Mouse (Mus musculus) urinary bladder, adult 18-20 months (tissue): ENCODE measurements around the gene Ubap2.

Experiments used
- DNase-seq, 2 experiments: peaks; one replicate each; pipeline ENCODE4 v3.0.0; 2022; ENCODE audit warnings: low spot score in 2 of 2, mixed read lengths in 2 of 2

Gene Ubap2

DNA sequence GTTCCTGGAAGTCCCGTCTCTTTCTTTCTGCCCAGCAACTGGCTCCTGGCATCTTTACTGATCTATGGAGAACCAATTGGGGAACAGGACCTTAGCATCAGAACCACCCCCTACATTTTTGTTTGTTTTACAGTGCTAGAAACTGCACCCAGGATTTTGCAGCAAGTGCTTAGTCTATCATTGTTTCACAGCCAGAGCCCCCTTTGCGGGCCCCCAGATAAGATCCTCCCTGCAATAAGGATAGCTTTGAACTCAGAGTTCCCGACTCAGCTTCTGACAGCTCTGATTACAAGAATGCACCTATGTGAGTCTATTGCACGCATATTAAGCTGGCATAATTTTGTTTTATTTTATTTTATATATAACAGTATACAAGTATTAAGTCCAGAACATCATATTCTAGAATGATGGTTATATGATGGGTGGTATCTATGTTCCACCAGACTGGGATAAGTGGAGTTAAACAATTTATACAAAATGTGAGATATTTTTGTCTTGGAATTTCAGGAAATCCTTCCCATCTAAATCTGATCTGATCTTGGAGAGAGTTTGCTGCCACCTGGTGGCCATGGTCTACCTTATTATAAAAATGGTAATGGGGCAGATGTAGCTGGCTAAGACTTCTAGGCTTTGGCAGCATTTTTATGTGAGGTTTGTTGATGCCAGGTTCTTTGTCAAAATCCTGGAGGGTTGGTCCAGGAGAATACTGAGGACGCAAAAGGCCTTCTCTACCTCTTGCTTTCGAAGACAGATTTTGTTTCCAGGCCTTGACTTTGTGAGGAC, 109.1 kb downstream of the Ubap2 start:
- peak; percentile 33 to 58 for DNase-seq

DNA sequence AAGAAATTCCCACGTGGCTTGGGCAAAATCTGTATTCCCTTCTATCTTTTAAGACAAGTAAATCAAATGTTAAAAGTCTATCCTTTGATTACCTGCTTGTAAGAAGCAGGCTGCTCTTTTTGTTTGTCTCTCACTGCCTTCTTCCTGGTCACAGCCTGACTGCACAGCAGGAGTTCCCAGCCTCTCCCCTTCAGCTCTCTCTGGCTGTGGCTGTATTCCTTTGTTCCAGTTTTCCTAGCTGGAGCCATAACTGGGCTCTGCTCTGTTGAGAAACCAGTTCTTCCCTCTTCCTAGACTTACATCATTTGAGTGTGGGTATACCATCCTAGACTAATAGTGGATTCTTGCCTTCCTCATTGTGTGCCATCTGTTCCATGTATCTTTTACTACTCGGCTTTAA, 110.0 kb downstream of the Ubap2 start:
- no peak for DNase-seq

DNA sequence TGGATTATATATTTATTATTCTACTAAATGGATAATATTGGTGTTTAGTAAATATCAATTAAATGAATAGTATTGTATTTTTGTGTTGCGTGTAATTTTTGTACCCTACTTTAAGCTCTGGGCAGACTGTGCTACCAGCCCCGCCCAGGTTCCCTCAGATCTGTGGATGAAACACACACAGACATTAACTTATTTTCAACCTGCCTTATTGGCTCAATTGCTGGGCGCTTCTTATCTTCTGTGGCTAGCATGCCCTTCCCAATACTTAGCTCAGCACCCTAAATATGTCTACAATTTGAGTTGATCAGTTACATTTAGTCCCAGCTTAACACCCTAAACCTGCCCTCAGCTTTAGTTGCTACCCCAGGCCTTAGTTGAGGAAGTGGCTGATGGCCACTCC, 113.7 kb downstream of the Ubap2 start:
- no peak for DNase-seq

GRCm38 (mm10) chr4:41158251-41158650, 116.7 kb downstream of the Ubap2 start:
- no peak for DNase-seq

DNA sequence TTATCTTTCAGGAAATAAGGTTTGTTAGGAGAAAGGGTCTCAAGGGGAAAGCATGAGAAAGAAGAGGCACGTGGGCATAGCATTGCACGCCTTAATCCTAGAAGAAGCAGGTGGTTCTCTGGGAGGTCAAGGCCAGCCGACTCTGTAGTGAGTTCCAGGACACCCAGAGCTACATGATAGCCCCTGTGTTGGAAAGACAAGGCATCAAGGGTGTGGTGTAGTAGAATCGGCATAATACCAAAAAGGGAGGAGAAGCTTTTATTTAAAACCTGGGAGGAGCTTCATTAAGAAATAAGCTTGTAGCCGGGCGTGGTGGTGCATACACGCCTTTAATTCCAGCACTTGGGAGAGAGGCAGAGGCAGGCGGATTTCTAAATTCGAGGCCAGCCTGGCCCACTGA, 118.0 kb downstream of the Ubap2 start:
- no peak for DNase-seq

DNA sequence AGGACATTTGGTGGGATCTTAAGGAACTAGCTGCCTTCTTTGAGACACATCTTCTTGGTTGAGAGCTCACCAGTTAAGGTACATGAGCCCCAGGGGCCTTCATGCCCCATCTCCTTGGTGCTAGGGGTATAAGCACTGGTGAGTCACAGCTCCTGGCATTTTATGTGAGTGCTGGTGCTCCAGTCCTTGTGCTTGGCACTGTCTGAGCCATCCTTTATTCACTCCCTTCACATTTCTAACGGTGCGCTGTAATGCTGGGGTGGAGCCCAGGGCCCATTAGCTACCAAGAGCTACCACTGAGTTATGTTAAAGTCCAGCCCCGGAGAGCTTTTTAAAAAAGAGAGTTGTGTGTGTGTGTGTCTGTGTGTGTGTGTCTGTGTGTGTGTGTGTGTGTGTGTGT, 121.8 kb downstream of the Ubap2 start:
- no peak for DNase-seq

DNA sequence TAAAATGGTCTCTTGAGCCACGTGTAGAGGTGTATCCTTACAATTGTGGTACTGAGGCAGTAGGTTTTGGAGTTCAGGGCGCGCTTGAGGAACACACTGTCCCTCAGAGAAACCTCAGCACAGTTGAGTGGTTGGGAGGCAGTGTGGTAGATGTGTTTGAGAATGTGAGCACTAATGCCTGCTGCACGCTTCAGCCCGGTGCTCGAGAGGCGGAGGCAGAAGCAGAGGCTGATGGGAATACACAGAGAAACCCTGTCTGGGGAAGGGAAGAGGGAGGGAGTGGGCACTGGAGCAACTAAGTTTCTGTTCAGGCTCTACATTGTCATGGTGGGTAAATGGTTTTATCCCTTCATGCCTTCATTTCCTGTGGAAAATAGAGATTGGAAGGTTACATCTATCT, 123.8 kb downstream of the Ubap2 start:
- DNase-seq = no peak

- DNase-seq = no peak
These were observed 125.1 kb downstream of the Ubap2 start for GRCm38 (mm10) chr4:41149891-41150290.
